Mouse (Mus musculus): Measurements from ENCODE around the gene Hhip. TPM values are rescaled to one million over a fixed set of nuclear protein-coding genes. Genes with fewer than 3 reads are reported as not detected.

The Hhip gene
- not detected for polyA plus RNA-seq (2017; shearing (Covaris generic))

GRCm38 (mm10) chr8:80057198-80058174 is at the start of gene Hhip:
Hhip (minus strand) TSS chr8:80058006.

